Mouse (Mus musculus): ENCODE results near the gene Kcnk15. TPM values are rescaled to one million over a fixed set of nuclear protein-coding genes. Genes with fewer than 3 reads are reported as not detected.

Gene Kcnk15
- polyA plus RNA-seq, 2 experiments = not detected

- H3K4me1 ChIP-seq (ENCODE audit: control insufficient read depth, insufficient read depth, low read length) = no peaks in the 10 kb centered on the region; the same call in 1 of the 2 replicates
- DNase-seq (ENCODE audit: low spot score) = no peak
- ATAC-seq (ENCODE audit: low FRiP score, low read depth) = no peak
- H3K36me3 ChIP-seq (ENCODE audit: control insufficient read depth, insufficient read depth, low read length) = no peaks in the 10 kb centered on the region
- no peak overlapping the region for H3K27ac ChIP-seq (replicated peaks; ENCODE audit: low read depth, low read length)
- no peaks in the 10 kb centered on the region for H3K27me3 ChIP-seq (ENCODE audit: control insufficient read depth, insufficient read depth, low read length)
- H3K9me3 ChIP-seq (ENCODE audit: control insufficient read depth, low read length) = no peaks in the 10 kb centered on the region
- WGBS = 56% methylated on average over 2 of the region's 2 CpGs
- H3K9ac ChIP-seq (ENCODE audit: low read depth, low read length, severe bottlenecking) = no peak overlapping the region
- H3K4me3 ChIP-seq (replicated peaks; ENCODE audit: low read length) = no peak overlapping the region
- H3K4me2 ChIP-seq (replicated peaks; ENCODE audit: low read depth, low read length, severe bottlenecking) = no peak overlapping the region
- no peak for TF ChIP-seq POLR2A (IDR thresholded peaks at IDR 0.05; ENCODE audit: borderline replicate concordance, extremely low read depth, insufficient read depth, insufficient read length)
Measured at GRCm38 (mm10) chr2:163895156-163895555, 41.7 kb downstream of the Kcnk15 start.

GRCm38 (mm10) chr2:163897026-163897425 is 43.6 kb downstream of the Kcnk15 start:
- H3K4me1 ChIP-seq (ENCODE audit: control insufficient read depth, insufficient read depth, low read length) = no peaks in the 10 kb centered on the region; the same call in 1 of the 2 replicates
- no peaks in the 10 kb centered on the region for H3K36me3 ChIP-seq (ENCODE audit: control insufficient read depth, insufficient read depth, low read length)
- no peak for TF ChIP-seq POLR2A (IDR thresholded peaks at IDR 0.05; ENCODE audit: borderline replicate concordance, extremely low read depth, insufficient read depth, insufficient read length)
- no peak overlapping the region for H3K4me2 ChIP-seq (replicated peaks; ENCODE audit: low read depth, low read length, severe bottlenecking)
- H3K27ac ChIP-seq (replicated peaks; ENCODE audit: low read depth, low read length) = no peak overlapping the region
- no peaks in the 10 kb centered on the region for H3K27me3 ChIP-seq (ENCODE audit: control insufficient read depth, insufficient read depth, low read length)
- H3K9me3 ChIP-seq (ENCODE audit: control insufficient read depth, low read length) = no peaks in the 10 kb centered on the region
- no peak for DNase-seq (ENCODE audit: low spot score)
- H3K9ac ChIP-seq (ENCODE audit: low read depth, low read length, severe bottlenecking) = no peak overlapping the region
- 89% methylated on average over 7 of the region's 7 CpGs for WGBS
- H3K4me3 ChIP-seq (replicated peaks; ENCODE audit: low read length) = no peak overlapping the region
- ATAC-seq (ENCODE audit: low FRiP score, low read depth) = no peak

GRCm38 (mm10) chr2:163897988-163898535 is 44.6 kb downstream of the Kcnk15 start:
- H3K36me3 ChIP-seq (ENCODE audit: control insufficient read depth, insufficient read depth, low read length) = no peaks in the 10 kb centered on the region
- ATAC-seq (ENCODE audit: low FRiP score, low read depth) = no peak
- DNase-seq (ENCODE audit: low spot score) = no peak
- no peaks in the 10 kb centered on the region; the same call in 1 of the 2 replicates for H3K4me1 ChIP-seq (ENCODE audit: control insufficient read depth, insufficient read depth, low read length)
- H3K4me3 ChIP-seq (replicated peaks; ENCODE audit: low read length) = no peak overlapping the region
- no peaks in the 10 kb centered on the region for H3K27me3 ChIP-seq (ENCODE audit: control insufficient read depth, insufficient read depth, low read length)
- H3K9ac ChIP-seq (ENCODE audit: low read depth, low read length, severe bottlenecking) = no peak overlapping the region
- 66% methylated on average over 7 of the region's 7 CpGs for WGBS
- H3K9me3 ChIP-seq (ENCODE audit: control insufficient read depth, low read length) = no peaks in the 10 kb centered on the region
- H3K27ac ChIP-seq (replicated peaks; ENCODE audit: low read depth, low read length) = no peak overlapping the region
- no peak for TF ChIP-seq POLR2A (IDR thresholded peaks at IDR 0.05; ENCODE audit: borderline replicate concordance, extremely low read depth, insufficient read depth, insufficient read length)
- H3K4me2 ChIP-seq (replicated peaks; ENCODE audit: low read depth, low read length, severe bottlenecking) = no peak overlapping the region

GRCm38 (mm10) chr2:163899910-163900411 is 46.5 kb downstream of the Kcnk15 start:
- Histone ChIP-seq H3K9me3 (ENCODE audit: control insufficient read depth, low read length) (no peaks in the 10 kb centered on the region), H3K27ac (replicated peaks; ENCODE audit: low read depth, low read length) (no peak overlapping the region), H3K27me3 (ENCODE audit: control insufficient read depth, insufficient read depth, low read length) (no peaks in the 10 kb centered on the region), H3K4me3 (replicated peaks; ENCODE audit: low read length) (no peak overlapping the region), H3K36me3 (ENCODE audit: control insufficient read depth, insufficient read depth, low read length) (no peaks in the 10 kb centered on the region), H3K9ac (ENCODE audit: low read depth, low read length, severe bottlenecking) (no peak overlapping the region), H3K4me1 (ENCODE audit: control insufficient read depth, insufficient read depth, low read length) (no peaks in the 10 kb centered on the region; the same call in 1 of the 2 replicates), H3K4me2 (replicated peaks; ENCODE audit: low read depth, low read length, severe bottlenecking) (no peak overlapping the region)
- no peak for TF ChIP-seq POLR2A (IDR thresholded peaks at IDR 0.05; ENCODE audit: borderline replicate concordance, extremely low read depth, insufficient read depth, insufficient read length)
- no peak for DNase-seq (ENCODE audit: low spot score)
- no peak for ATAC-seq (ENCODE audit: low FRiP score, low read depth)
- 38% methylated on average over 14 of the region's 14 CpGs for WGBS

- ATAC-seq (ENCODE audit: low FRiP score, low read depth) (no peak), DNase-seq (ENCODE audit: low spot score) (no peak)
Measured at GRCm38 (mm10) chr2:163901043-163901442, 47.6 kb downstream of the Kcnk15 start.

More at GRCm38 (mm10) chr2:163901043-163901442, 47.6 kb downstream of the Kcnk15 start:
- Histone ChIP-seq H3K27me3 (ENCODE audit: control insufficient read depth, insufficient read depth, low read length) (no peaks in the 10 kb centered on the region), H3K36me3 (ENCODE audit: control insufficient read depth, insufficient read depth, low read length) (no peaks in the 10 kb centered on the region), H3K4me2 (replicated peaks; ENCODE audit: low read depth, low read length, severe bottlenecking) (no peak overlapping the region), H3K4me3 (replicated peaks; ENCODE audit: low read length) (no peak overlapping the region), H3K27ac (replicated peaks; ENCODE audit: low read depth, low read length) (no peak overlapping the region), H3K9me3 (ENCODE audit: control insufficient read depth, low read length) (no peaks in the 10 kb centered on the region), H3K9ac (ENCODE audit: low read depth, low read length, severe bottlenecking) (no peak overlapping the region), H3K4me1 (ENCODE audit: control insufficient read depth, insufficient read depth, low read length) (no peaks in the 10 kb centered on the region; the same call in 1 of the 2 replicates)
- TF ChIP-seq POLR2A (IDR thresholded peaks at IDR 0.05; ENCODE audit: borderline replicate concordance, extremely low read depth, insufficient read depth, insufficient read length) = no peak
- WGBS = 77% methylated on average over 7 of the region's 7 CpGs

Measured in limb, embryonic 14.5 days (tissue).